Mouse (Mus musculus): ENCODE measurements around the gene Zfp385c. TPM values are rescaled to one million over a fixed set of nuclear protein-coding genes. Genes with fewer than 3 reads are reported as not detected.

Zfp385c gene
- total and polyA plus RNA-seq, 3 experiments = 0.12 to 0.15 TPM; not detected in 1

DNA sequence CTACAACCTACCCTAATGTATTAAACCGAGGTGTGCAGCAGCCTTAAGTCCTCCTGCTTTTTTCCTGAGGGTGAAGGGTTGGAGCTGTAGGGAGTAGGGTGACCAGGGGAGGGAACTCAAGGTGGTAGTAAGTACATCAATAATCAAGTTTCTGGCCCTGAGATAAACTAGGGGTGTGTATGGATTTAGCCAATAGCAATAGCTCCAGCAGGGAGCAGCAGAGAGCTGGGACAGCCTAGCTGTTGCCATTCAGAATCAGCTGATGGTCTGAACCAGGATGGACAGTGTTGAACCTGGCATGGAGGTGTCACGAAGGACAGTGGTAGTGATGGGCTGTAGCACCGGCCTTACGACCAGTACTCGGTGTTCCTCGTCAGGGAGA lies 22.3 kb upstream of the Zfp385c start:
- Histone ChIP-seq H3K79me2 (ENCODE audit: control insufficient read depth, insufficient read depth, low read length, poor library complexity) (peaks cover 14% of the 10 kb centered on the region), H3K27ac (ENCODE audit: control insufficient read depth, low read depth, low read length) (peak overlapping the region; percentile 77), H3K4me3 (ENCODE audit: control insufficient read depth in 1 of 2, insufficient read depth in 1 of 2, low read depth in 2 of 2, low read length in 2 of 2) (peak overlapping the region in 1 of 2 experiments; percentile 32; a peak in 3 of 4 replicates), H3K27me3 (ENCODE audit: control insufficient read depth in 1 of 2, insufficient read depth in 2 of 2, low read length in 2 of 2) (no peaks in the 10 kb centered on the region), H3K4me1 (ENCODE audit: control insufficient read depth in 1 of 2, insufficient read depth in 2 of 2, low read length in 2 of 2) (peaks cover 5 to 27% of the 10 kb centered on the region in 2 experiments; a peak in 3 of 4 replicates), H3K9me3 (replicated peaks; ENCODE audit: insufficient read depth, low read length) (no peaks in the 10 kb centered on the region), H3K9ac (ENCODE audit: control insufficient read depth, low read depth, low read length, poor library complexity, severe bottlenecking) (peak overlapping the region; percentile 64; the same call in 1 of the 2 replicates), H3K36me3 (ENCODE audit: control insufficient read depth in 1 of 2, insufficient read depth in 2 of 2, low read length in 2 of 2) (peaks cover 6 to 28% of the 10 kb centered on the region in 2 experiments)
- DNase-seq (ENCODE audit: low read depth, low spot score) = peak; percentile 88
- no peak for TF ChIP-seq BHLHE40 (IDR thresholded peaks at IDR 0.05; ENCODE audit: borderline replicate concordance, low read depth, low read length)
- TF ChIP-seq NELFE (IDR thresholded peaks at IDR 0.05; ENCODE audit: low read depth, low read length) = no peak
- no peak for TF ChIP-seq CHD2 (IDR thresholded peaks at IDR 0.05; ENCODE audit: low read length)
- no peak for TF ChIP-seq MAX (IDR thresholded peaks at IDR 0.05; ENCODE audit: low read length)
- no peak for TF ChIP-seq POLR2AphosphoS5 (IDR thresholded peaks at IDR 0.05; ENCODE audit: borderline replicate concordance, low read depth, low read length)
- TF ChIP-seq MXI1 (IDR thresholded peaks at IDR 0.05; ENCODE audit: low read depth, low read length) = peak; percentile 35; the same call in 1 of the 2 replicates
- no peak for TF ChIP-seq MAFK (IDR thresholded peaks at IDR 0.05; ENCODE audit: borderline replicate concordance, low read depth, low read length)
- peak; percentile 84 for TF ChIP-seq SMC3 (IDR thresholded peaks at IDR 0.05; ENCODE audit: low read depth, low read length)
- TF ChIP-seq E2F4 (IDR thresholded peaks at IDR 0.05; ENCODE audit: borderline replicate concordance, low read depth, low read length) = no peak
- TF ChIP-seq USF2 (IDR thresholded peaks at IDR 0.05; ENCODE audit: borderline replicate concordance in 1 of 2, insufficient read depth in 1 of 2, low read depth in 1 of 2, low read length in 2 of 2) = no peak
- TF ChIP-seq SIN3A (IDR thresholded peaks at IDR 0.05; ENCODE audit: low read length) = no peak; the same call in 1 of the 2 replicates
- TF ChIP-seq ZMIZ1 (IDR thresholded peaks at IDR 0.05; ENCODE audit: low read depth, low read length) = no peak
- TF ChIP-seq UBTF (IDR thresholded peaks at IDR 0.05; ENCODE audit: borderline replicate concordance, insufficient read depth, low read depth, low read length) = no peak
- TF ChIP-seq TAL1 (IDR thresholded peaks at IDR 0.05; ENCODE audit: low read length) = no peak
- TF ChIP-seq JUND (IDR thresholded peaks at IDR 0.05; ENCODE audit: low read depth, low read length) = no peak
- TF ChIP-seq NRF1 (IDR thresholded peaks at IDR 0.05; ENCODE audit: insufficient read depth, low read depth, low read length, poor library complexity, severe bottlenecking) = no peak
- peak; percentile 81 for TF ChIP-seq RAD21 (IDR thresholded peaks at IDR 0.05; ENCODE audit: low read depth, low read length)
- TF ChIP-seq CTCF (IDR thresholded peaks at IDR 0.05 in 2 of 3, conservative IDR thresholded peaks at IDR 0.05 in 1 of 3; ENCODE audit: control insufficient read depth in 1 of 3, insufficient read depth in 1 of 3, low read depth in 2 of 3, low read length in 3 of 3, poor library complexity in 1 of 3, severe bottlenecking in 1 of 3) = peak; percentile 79 to 88 (median 81)
- TF ChIP-seq MAZ (IDR thresholded peaks at IDR 0.05; ENCODE audit: low read depth, low read length) = no peak
- TF ChIP-seq ELF1 (IDR thresholded peaks at IDR 0.05; ENCODE audit: low read depth, low read length) = 0 out of 2 replicates have a peak, but pooled peaks have one; percentile 31
- no peak for TF ChIP-seq POLR2A (IDR thresholded peaks at IDR 0.05; ENCODE audit: control insufficient read depth in 1 of 2, insufficient read depth in 1 of 2, low read depth in 1 of 2, low read length in 2 of 2, poor library complexity in 1 of 2)
- no peak for TF ChIP-seq CHD1 (IDR thresholded peaks at IDR 0.05; ENCODE audit: low read depth, low read length)
- no peak for TF ChIP-seq MEF2A (IDR thresholded peaks at IDR 0.05; ENCODE audit: extremely low read depth, insufficient replicate concordance, low read depth, low read length, poor library complexity, severe bottlenecking)
- peak; percentile 59 for TF ChIP-seq GATA1 (IDR thresholded peaks at IDR 0.05; ENCODE audit: low read depth, low read length)
- TF ChIP-seq RCOR1 (IDR thresholded peaks at IDR 0.05; ENCODE audit: low read depth, low read length) = 0 out of 2 replicates have a peak, but pooled peaks have one; percentile 23
- peak; percentile 11 to 23; a peak in 1 of 4 replicates for TF ChIP-seq EP300 (IDR thresholded peaks at IDR 0.05; ENCODE audit: low read depth in 1 of 2, low read length in 2 of 2)
- TF ChIP-seq MYB (IDR thresholded peaks at IDR 0.05; ENCODE audit: low read depth, low read length) = no peak
- TF ChIP-seq TBP (IDR thresholded peaks at IDR 0.05; ENCODE audit: low read depth, low read length) = no peak
- TF ChIP-seq HCFC1 (IDR thresholded peaks at IDR 0.05; ENCODE audit: low read depth, low read length) = 0 out of 2 replicates have a peak, but pooled peaks have one; percentile 50
- no peak for TF ChIP-seq ZKSCAN1 (IDR thresholded peaks at IDR 0.05; ENCODE audit: low read depth, low read length)
- TF ChIP-seq ZC3H11A (IDR thresholded peaks at IDR 0.05; ENCODE audit: low read depth, low read length) = peak; percentile 71
- 0 out of 2 replicates have a peak, but pooled peaks have one; percentile 44 for TF ChIP-seq TCF12 (IDR thresholded peaks at IDR 0.05; ENCODE audit: low read depth, low read length)
- no peak for TF ChIP-seq KAT2A (conservative IDR thresholded peaks at IDR 0.05; ENCODE audit: low read depth, low read length)
- peak; percentile 49; the same call in 1 of the 2 replicates for TF ChIP-seq ZNF384 (IDR thresholded peaks at IDR 0.05; ENCODE audit: low read depth, low read length)
- TF ChIP-seq USF1 (IDR thresholded peaks at IDR 0.05; ENCODE audit: low read depth, low read length) = no peak
- no peak for TF ChIP-seq MYC (IDR thresholded peaks at IDR 0.05; ENCODE audit: low read depth, low read length)
- no peak for TF ChIP-seq POLR2AphosphoS2 (IDR thresholded peaks at IDR 0.05; ENCODE audit: low read length)

All from MEL (cell line).